Mouse (Mus musculus) embryonic facial prominence, embryonic 15.5 days (tissue): ENCODE measurements around the gene Ppef1. TPM values are rescaled to one million over a fixed set of nuclear protein-coding genes. Genes with fewer than 3 reads are reported as not detected.

Experiments
- ATAC-seq: fragments of 200-750 bp; cut with Nextera tagmentation; 2 replicates; pipeline ENCODE4 v1.8.0; 2017; ENCODE audit warnings: low read depth, moderate TSS enrichment; ENCODE audit not compliant: insufficient number of reproducible peaks, low FRiP score, low TSS enrichment
- H3K27ac ChIP-seq: fragments of 300-500 bp; sonication (generic); replicated peaks from 2 replicates; pipeline ENCODE4 v1.5.1; 2015; ENCODE audit warnings: mild to moderate bottlenecking, inconsistent platforms
- H3K27me3 ChIP-seq: fragments of 300-500 bp; sonication (generic); 2 replicates; pipeline ENCODE4 v1.6.1; 2015; ENCODE audit warnings: inconsistent platforms
- H3K36me3 ChIP-seq: fragments of 300-500 bp; sonication (generic); 2 replicates; pipeline ENCODE4 v1.6.1; 2015; ENCODE audit warnings: mild to moderate bottlenecking, inconsistent platforms
- H3K4me1 ChIP-seq: fragments of 300-500 bp; sonication (generic); 2 replicates; pipeline ENCODE4 v1.6.1; 2015; ENCODE audit warnings: inconsistent platforms
- H3K4me2 ChIP-seq: fragments of 300-500 bp; sonication (generic); replicated peaks from 2 replicates; pipeline ENCODE4 v1.6.1; 2015; ENCODE audit warnings: mild to moderate bottlenecking, inconsistent platforms
- H3K4me3 ChIP-seq: fragments of 300-500 bp; sonication (generic); replicated peaks from 2 replicates; pipeline ENCODE4 v1.5.1; 2015; ENCODE audit warnings: mild to moderate bottlenecking, inconsistent platforms
- H3K9ac ChIP-seq: fragments of 300-500 bp; sonication (generic); 2 replicates; pipeline ENCODE4 v1.6.1; 2015; ENCODE audit warnings: inconsistent platforms
- H3K9me3 ChIP-seq: fragments of 300-500 bp; sonication (generic); replicated peaks from 2 replicates; pipeline ENCODE4 v1.6.1; 2016; ENCODE audit warnings: inconsistent platforms
- WGBS: fragments of 180-500 bp; shearing (Covaris S2); methylation state at CpG from one replicate; pipeline ENCODE4 v1.1.7; 2015; 5-methylcytosine and 5-hydroxymethylcytosine counted together
- polyA plus RNA-seq: library from polyadenylated mRNA; unstranded; fragments of >200 nt; fragmentation: Nextera tagmentation; extraction: Ambion mirVana; gene quantifications from 2 replicates; pipeline ENCODE4 v1.2.1, GENCODE M21; 2015

Ppef1 gene
- polyA plus RNA-seq, 1 experiment from 2014 or later: 0.28 TPM

GRCm38 (mm10) chrX:160598055-160598454 lies 137.5 kb downstream of the Ppef1 start:
- ATAC-seq: no peak
- WGBS: 74% methylated on average over 2 of the region's 2 CpGs
- Histone ChIP-seq H3K9ac (no peak overlapping the region), H3K27ac (0 out of 2 replicates have a peak overlapping the region, but pooled peaks have one; percentile 7), H3K4me2 (no peak overlapping the region), H3K9me3 (no peaks in the 10 kb centered on the region), H3K36me3 (no peaks in the 10 kb centered on the region), H3K4me3 (no peak overlapping the region), H3K27me3 (peaks cover 3% of the 10 kb centered on the region; the same call in 1 of the 2 replicates), H3K4me1 (peaks cover 17% of the 10 kb centered on the region)

DNA sequence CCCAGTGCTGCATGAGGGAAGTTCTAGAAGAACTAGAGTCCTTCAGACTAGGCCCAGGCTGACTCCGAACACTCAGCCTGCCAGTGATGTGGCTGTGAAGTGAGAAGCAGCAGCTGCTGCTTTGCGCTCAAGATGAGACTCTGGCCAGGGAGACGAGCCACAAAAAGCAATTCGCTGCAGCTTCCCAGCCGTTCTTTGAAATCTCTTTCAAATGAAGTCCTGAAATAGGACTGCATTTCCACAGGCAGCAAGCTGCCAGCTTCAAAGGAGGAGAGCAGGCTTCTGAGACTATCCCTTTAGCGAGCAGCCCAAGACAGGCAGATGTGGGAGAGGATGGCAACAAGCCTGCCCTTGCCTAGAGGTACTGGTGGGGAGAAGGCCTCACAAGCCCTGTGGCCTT lies 142.6 kb downstream of the Ppef1 start:
- H3K27ac ChIP-seq: no peak overlapping the region
- no peak overlapping the region for H3K4me2 ChIP-seq
- no peaks in the 10 kb centered on the region for H3K4me1 ChIP-seq
- no peaks in the 10 kb centered on the region for H3K36me3 ChIP-seq
- H3K4me3 ChIP-seq: no peak overlapping the region
- H3K9ac ChIP-seq: no peak overlapping the region
- no peak for ATAC-seq
- H3K9me3 ChIP-seq: no peaks in the 10 kb centered on the region
- peaks cover 6% of the 10 kb centered on the region; the same call in 1 of the 2 replicates for H3K27me3 ChIP-seq
- 73% methylated on average over 6 of the region's 6 CpGs for WGBS

DNA sequence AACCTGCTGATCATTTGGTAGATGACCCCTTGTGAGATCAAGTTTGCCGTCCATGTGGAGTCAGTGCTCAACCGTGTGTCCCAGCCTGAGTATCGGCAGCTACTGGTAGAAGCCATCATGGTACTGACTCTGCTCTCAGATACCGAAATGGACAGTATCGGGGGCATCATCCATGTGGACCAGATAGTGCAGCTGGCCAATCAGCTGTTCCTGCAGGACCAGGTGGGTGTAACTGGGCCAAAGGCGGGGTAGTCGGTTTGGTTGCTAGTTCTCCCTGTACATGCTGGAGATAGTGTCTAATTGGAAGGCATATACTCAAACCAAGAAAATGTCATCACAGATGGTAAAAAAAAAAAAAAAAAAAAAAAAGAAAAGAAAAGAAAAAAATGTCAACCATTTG lies 145.4 kb downstream of the Ppef1 start:
- H3K9ac ChIP-seq: no peak overlapping the region
- H3K9me3 ChIP-seq: no peaks in the 10 kb centered on the region
- 93% methylated on average over 7 of the region's 7 CpGs for WGBS
- no peak for ATAC-seq
- no peak overlapping the region for H3K4me3 ChIP-seq
- H3K4me1 ChIP-seq: no peaks in the 10 kb centered on the region
- H3K27ac ChIP-seq: no peak overlapping the region
- 0 out of 2 replicates have a peak, but pooled peaks cover 3% of the 10 kb centered on the region for H3K27me3 ChIP-seq
- H3K36me3 ChIP-seq: no peaks in the 10 kb centered on the region
- H3K4me2 ChIP-seq: no peak overlapping the region

- no peak for ATAC-seq
- WGBS: 73% methylated on average over 4 of the region's 4 CpGs
- H3K9ac ChIP-seq: no peak overlapping the region
- H3K27ac ChIP-seq: no peak overlapping the region
- no peaks in the 10 kb centered on the region for H3K36me3 ChIP-seq
- H3K4me3 ChIP-seq: no peak overlapping the region
- H3K4me1 ChIP-seq: no peaks in the 10 kb centered on the region
- H3K4me2 ChIP-seq: no peak overlapping the region
- H3K27me3 ChIP-seq: 0 out of 2 replicates have a peak, but pooled peaks cover 3% of the 10 kb centered on the region
- no peaks in the 10 kb centered on the region for H3K9me3 ChIP-seq
Measured at GRCm38 (mm10) chrX:160588523-160588922, 147.0 kb downstream of the Ppef1 start.

GRCm38 (mm10) chrX:160585110-160585509 lies 150.5 kb downstream of the Ppef1 start:
- no peaks in the 10 kb centered on the region for H3K36me3 ChIP-seq
- no peaks in the 10 kb centered on the region for H3K9me3 ChIP-seq
- 40% methylated on average over 1 of the region's 1 CpGs for WGBS
- H3K4me2 ChIP-seq: no peak overlapping the region
- ATAC-seq: no peak
- no peak overlapping the region for H3K9ac ChIP-seq
- H3K4me3 ChIP-seq: no peak overlapping the region
- peaks cover 7% of the 10 kb centered on the region; the same call in 1 of the 2 replicates for H3K27me3 ChIP-seq
- H3K27ac ChIP-seq: no peak overlapping the region
- no peaks in the 10 kb centered on the region for H3K4me1 ChIP-seq

DNA sequence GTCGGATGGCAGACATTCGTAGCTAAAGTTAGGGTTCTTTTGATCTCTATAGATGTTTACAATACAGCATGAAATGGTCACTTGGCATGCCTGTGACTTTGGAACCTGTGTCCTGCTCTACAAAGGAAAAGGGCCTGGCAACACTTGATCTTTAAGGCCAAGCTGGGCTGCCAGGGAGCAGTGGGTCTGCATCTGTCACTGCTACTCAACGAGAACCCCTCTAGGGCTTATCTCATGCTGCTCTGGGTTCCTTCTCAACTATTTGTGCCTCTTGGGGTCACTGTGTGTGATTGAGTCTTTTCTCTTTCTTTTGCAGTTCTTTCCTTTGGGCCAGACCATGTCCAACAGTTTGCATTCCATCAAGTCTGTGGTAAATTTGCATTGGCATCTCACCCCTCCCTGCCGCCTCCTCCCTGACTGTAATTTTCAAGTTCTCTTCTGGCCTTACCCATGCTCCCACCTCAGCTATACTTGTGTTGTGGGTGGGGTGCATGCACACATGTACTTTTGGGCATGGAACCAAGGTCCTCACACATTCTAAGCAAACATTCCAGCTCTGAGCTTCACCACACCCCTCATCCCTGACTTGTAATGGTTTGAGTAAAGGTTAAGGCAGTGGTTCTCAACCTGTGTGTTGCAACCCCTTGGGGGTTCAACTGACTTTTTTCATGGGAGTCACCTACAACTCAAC lies 151.3 kb downstream of the Ppef1 start:
- Histone ChIP-seq H3K9me3 (no peaks in the 10 kb centered on the region), H3K27ac (no peak overlapping the region), H3K4me2 (no peak overlapping the region), H3K4me3 (no peak overlapping the region), H3K9ac (no peak overlapping the region), H3K36me3 (no peaks in the 10 kb centered on the region), H3K27me3 (peaks cover 4% of the 10 kb centered on the region; the same call in 1 of the 2 replicates), H3K4me1 (no peaks in the 10 kb centered on the region)
- 77% methylated on average over 4 of the region's 4 CpGs for WGBS
- ATAC-seq: no peak

GRCm38 (mm10) chrX:160583589-160583988 lies 152.0 kb downstream of the Ppef1 start:
- 64% methylated on average over 5 of the region's 5 CpGs for WGBS
- Histone ChIP-seq H3K4me3 (no peak overlapping the region), H3K27me3 (peaks cover 4% of the 10 kb centered on the region; the same call in 1 of the 2 replicates), H3K9ac (no peak overlapping the region), H3K4me2 (no peak overlapping the region), H3K27ac (no peak overlapping the region), H3K4me1 (no peaks in the 10 kb centered on the region), H3K36me3 (peaks cover 2% of the 10 kb centered on the region; the same call in 1 of the 2 replicates), H3K9me3 (no peaks in the 10 kb centered on the region)
- no peak for ATAC-seq

Other genes starting within 250 kb of the Ppef1 start
- 19.1 and 20.0 TPM in 2 replicates for gene Phka2, start 233.6 kb downstream of the Ppef1 start, polyA plus RNA-seq
- not detected in 2 replicates for gene Rs1, start 32.2 kb upstream of the Ppef1 start, polyA plus RNA-seq
- gene Gja6, start 171.3 kb upstream of the Ppef1 start, polyA plus RNA-seq: 0.33 and 0.79 TPM in 2 replicates